Mouse (Mus musculus): ENCODE data around the gene Thbs3.

DNA sequence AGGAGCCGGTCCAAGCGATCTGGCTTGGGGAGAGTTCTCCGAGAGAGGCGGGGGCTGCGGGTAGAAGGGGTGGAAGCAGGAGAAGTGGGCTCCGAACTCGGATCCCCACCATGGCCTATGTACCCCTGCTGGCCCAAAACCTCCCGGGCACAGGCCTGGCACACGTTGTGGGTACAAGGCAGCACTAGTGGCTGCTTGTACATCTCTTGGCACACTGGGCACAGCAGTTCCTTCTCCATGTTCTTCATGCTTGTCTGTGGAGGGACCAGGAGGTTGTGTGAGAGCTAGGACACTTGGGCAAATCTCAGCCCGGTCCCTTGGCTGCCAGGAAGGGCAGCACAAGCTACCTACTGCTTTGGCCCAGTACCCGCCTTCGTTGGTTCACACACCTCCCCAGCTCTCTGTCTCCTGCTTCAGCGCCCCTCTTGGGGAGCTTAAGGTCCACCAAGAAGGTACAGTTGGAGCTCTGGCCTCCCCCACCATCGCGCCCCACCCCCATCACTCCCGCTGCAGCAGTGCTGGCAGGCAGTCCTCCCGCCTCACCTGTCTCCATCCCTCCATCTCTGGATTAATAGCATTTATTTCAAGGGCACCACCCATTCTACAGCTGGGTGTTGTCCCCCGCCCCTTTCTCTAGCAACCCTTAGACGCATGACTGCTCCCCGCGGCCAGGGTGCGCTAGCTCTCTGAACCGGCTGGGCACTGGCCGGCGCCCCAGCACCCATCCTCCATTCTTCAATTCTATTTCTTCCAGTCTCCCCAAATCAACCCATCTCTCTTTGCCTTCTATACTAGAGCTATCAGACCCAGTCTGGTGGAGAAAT, 29.4 kb downstream of the Thbs3 start:
- TF ChIP-seq EP300 (IDR thresholded peaks at IDR 0.05) = no peak
- TF ChIP-seq CTCF (IDR thresholded peaks at IDR 0.05) = peak; percentile 51
